Mouse (Mus musculus) left cerebral cortex, postnatal 25 days (tissue): Measurements from ENCODE around the gene Magt1. TPM values are rescaled to one million over a fixed set of nuclear protein-coding genes. Genes with fewer than 3 reads are reported as not detected.
"Not testable (repeated sequence)": the region's sequence is repeated elsewhere in the genome, so short reads cannot be mapped to it uniquely, and the experiment has no call there.

Source experiments
- DNase-seq, 2 experiments: peaks; one replicate each; pipeline ENCODE4 v3.0.0; 2022; ENCODE audit warnings: low spot score in 2 of 2, mixed read lengths in 1 of 2
- intact Hi-C: fragments of 180-260 bp; cut with DNase I; formaldehyde crosslinking; loops from one replicate; pipeline ENCODE4 v1.15.1; 2025
- total RNA-seq, 2 experiments: library from RNA; stranded (reverse); gene quantifications; 2 replicates each; pipeline ENCODE4 v1.2.3; 2021

Magt1 gene
- total RNA-seq = 10 to 100 TPM; 15.5 TPM

DNA sequence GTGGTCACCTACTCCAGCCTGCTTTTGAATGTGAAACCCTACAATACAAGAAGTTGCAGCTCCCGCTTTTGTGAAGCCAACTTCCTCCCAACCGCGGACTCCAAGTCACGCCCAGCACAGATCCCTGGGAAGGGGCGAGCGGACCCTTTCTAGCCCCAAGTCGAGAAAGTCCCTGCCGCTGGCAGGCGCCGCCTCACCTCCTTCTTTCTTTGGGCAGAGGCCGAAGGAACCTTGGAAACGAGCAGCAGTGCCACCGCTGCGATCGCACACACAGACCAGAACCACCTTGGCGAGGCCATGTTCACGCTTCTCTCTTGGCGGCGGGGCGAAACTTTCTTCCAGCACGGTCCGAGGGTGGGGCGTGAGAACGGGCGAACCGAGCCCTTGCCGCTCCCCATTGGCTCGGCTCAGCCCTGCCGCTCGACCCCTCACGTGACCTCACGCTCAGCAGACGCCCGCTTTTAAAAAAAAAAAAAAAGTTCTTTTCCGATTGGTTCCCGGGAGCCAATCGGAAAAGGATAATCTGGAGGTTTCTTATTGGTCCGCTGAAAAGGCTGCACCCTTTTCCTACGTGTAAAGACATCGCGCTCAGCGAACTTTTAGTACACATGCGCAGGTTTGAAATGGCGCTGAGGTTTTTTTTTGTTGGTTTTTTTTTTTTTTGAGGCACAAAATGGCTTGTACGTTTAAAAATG, at the start of gene Magt1:
Gene Magt1, minus strand, starts transcription at position 442 of the 695 bp plus-strand sequence.
- peak; percentile 72 to 92 for DNase-seq
- intact Hi-C loops = loop anchor here (5.0 kb wide), 2 partner anchors 84 to 176 kb away; partner anchors contain the start of genes Atrx and Pgk1

DNA sequence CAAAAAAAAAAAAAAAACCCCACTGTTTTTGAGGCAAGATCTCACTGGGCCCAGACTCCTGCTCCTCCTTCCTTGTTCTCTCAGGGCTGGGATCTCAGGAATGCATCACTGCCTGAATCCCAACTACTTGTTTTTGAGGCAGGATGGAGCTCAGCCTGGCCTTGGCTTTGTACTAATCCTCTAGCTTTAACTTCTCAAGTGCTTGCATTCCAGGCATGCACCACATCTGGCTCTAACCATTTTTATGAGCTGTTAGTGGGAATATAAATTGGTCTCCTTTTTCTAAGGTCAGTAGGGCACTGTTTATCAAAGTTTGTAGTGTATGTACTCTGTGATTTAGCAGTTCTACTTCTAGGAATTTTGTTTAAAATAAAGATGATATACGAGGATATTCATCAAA, 36.5 kb upstream of the Magt1 start:
- intact Hi-C loops = no loop called here
- DNase-seq = no peak

DNA sequence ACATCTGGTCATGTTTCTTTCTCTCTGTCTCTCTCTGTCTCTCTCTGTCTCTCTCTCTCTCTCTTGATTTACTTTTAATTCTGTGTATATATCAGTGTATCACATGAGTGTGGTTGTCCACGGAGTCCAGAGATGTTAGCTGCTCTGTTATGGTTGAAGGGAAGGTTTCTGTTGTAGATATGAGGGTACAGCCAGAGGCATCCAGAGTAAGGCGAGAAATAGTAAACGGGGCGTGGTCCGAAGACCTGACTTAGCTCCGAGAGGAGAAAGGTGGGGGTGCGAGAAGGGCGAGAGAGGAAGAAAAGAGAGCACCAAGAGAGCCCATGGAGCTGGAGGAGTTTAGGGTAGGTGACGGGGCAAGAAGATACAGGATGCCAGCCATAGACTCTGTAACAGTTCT, 34.2 kb upstream of the Magt1 start:
- no peak for DNase-seq
- intact Hi-C loops = no loop called here

DNA sequence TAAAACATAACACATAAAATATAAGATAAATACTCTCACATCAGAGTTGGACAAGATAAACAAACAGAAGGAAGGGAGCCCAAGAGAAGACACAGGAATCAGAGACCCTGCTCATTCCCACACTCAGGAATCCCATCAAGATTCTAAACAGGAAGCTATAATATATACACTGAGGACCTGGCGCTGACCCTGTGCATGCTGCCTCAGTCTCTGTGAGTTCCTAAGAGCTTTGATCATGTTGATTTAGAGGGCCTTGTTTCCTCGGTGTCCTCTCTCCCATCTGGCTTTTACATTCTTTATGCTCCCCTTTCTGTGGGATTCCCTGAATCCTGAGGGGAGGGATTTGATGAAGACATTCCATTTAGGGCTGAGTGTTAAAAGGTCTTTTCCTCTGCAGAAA, 33.7 kb upstream of the Magt1 start:
- intact Hi-C loops = no loop called here
- DNase-seq = no peak

DNA sequence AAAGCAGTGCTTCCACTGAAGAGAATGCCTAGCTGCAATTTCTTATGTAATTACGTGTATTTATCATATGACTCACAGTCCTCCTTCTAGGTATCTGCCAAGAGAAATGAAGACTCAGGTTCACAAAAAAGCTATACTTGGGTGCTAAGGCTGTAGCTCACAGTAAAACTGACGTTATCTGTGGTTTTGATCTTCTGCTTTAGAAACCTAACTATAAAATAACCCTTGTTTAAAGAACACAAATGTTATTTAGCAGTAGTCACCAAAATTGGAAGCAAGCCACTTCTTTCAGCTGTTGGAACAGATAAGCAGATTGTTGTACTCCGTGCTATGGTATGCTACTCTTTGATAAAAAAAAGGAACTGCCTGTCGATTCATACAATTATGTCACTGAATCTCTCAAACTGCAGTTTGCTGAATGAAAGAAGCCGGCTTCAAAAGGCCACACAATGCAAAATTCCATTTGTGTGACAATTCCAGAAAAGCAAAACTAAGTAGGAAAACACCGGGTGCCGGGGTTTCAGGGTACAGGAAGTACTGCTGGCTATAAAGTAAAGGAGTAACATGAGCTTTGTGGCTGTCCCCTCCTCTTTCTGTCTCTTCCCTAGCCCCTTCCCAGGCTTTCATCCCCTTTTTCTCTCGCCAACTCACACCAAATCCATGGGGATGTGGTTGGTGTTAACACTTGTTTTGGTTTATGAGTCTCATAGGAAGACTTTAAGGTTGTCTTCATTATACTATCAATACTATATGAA, 32.3 kb upstream of the Magt1 start:
- DNase-seq = peak; percentile 7 to 30
- intact Hi-C loops = no loop called here

DNA sequence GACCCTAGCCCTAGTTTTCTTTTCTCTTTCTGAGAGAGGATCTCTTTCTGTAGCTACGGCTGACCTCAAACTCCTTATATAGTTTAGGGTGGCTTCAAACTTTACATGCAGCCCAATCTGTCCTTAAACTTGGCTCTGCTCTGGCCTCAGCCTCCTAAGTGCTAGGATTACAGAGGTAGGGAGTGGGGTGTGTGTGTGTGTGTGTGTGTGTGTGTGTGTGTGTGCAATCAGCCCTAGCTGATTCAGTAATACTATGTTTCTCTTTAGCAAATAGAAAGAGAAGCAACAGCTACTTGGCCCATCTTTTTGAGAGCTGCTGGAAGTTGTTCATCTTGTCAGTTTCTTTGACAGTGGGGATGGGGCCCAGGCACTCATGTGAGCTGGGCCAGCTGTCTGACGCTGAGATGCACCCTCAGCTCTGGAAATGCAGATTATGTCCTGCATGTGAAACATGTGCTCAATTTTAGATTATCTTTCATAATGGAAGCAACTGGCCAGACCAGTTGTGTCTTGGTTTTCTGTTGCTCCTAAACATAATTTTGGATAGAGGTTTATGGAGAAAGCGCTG, 25.6 kb upstream of the Magt1 start:
- intact Hi-C loops = no loop called here
- no peak for DNase-seq

DNA sequence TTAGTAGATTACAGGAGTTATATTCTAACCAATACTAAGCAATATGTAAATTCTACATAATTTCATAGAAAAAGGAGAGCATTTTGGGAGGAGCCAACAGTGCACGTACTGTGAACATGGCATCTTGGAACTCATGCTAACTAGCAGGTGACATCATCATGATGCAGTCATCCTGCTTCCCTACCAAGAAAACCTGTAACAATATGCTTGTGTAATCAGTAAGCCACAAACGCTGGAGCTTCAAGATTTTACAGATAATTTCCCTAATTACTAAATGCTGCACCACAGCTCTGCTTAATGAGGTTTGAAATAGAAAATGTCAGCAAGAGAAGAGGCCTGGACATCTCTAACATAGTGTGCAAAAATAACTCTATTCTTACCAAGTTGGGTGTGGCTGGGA, 24.0 kb upstream of the Magt1 start:
- no peak for DNase-seq
- intact Hi-C loops = no loop called here

DNA sequence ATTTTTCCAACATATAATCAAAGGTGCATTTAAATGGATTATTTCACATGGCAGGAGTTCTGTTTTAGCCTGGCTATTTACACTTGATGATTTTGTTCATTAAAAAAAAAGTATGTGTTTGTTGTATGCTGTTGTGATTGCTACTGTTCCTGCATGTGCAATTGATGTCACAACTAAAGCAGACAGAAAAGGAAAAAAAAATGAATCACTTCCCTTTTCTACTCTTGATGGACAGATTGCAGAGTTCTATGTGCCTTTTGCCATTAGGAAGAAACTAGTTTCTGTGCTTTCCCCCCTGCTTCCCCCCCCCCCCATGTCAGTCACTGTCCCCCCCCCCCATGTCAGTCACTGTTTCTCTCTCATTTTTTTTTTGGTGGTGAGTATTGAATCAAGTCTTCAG, 19.4 kb upstream of the Magt1 start:
- DNase-seq = no peak
- intact Hi-C loops = no loop called here

DNA sequence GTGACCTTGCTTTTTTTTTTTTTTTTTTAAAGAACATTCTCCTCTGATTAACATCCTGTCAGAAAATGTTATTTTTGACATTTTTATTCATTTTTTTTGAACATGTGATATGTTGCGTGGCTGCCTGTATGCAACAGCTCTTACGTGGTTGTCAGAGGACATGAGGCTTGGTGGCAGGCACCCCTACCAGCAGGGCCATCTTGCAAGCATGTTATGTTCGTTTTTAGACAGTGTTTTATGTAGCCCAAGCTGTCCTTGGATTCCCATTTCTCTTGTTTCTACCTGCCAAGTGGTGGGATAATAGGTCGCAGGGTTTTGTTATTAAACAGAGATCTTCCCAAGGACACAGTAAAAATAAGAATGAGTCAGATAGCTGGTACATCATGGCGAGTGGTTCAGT, 18.5 kb upstream of the Magt1 start:
- intact Hi-C loops = no loop called here
- DNase-seq = no peak

DNA sequence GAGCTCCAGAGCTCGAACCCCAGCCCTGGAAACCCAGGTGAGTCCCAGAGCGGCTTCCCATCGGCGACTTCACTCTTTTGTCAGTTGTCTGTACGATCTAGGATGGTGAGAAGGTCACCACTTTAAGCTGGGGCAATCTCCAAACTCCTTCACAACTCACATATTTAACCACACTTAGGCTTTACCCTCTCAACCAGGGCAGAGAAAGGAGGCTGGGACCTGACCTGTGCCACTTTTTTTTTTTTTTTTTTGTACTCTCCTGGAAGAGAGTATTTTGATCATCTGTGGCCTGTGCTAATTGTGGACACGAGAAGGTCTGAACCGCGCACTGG, 15.6 kb upstream of the Magt1 start:
- no peak for DNase-seq
- intact Hi-C loops = loop anchor here (2.0 to 10.0 kb wide), 5 partner anchors 65 to 357 kb away; partner anchors contain the start of gene Pgk1

DNA sequence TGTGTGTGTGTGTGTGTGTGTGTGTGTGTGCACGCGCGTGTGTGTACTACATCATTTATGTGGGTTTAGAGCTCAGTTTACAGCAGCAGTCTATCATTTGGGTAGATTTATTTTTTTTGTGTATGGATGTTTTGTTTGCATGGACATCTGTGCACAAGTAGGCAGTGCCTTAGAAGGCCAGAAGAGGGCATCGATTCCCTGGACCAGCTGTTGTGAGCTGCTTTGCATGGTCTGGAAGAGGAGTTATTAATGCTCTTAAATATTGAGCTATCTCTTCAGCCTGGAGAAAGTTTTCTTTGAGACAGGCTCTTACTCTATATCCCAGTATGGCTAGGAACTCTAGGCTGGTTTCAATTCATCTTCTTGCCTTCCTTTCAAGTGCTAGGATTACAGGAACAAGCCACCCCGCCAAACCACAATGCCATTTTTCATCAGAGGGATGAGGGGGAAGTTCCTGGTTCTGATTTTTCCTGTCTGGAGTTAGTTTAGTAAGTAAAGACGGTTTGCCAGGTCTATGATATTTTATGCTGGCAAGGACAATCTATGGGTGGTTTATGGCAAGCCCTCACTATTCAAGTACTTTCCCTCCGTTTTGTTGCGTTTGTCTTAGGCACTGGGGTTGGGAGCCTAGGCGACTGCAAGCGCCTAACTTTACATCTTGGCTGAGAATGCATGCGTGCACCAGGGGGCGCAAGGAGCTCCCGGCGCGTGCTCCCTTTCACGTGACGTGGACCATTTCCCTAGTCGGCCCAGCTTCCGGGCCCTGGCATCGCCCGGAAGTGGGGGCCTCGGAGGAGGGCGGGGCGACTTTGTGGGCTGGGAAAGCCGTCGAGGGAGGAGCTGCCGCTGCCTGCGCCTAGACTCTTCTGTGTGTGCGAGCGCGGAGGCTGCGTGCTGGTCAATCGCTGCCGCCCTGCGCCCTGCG, 15.0 kb upstream of the Magt1 start, which contains the start of gene Atp7a:
Gene Atp7a, plus strand, starts transcription at position 859 of the 925 bp plus-strand sequence.
- intact Hi-C loops = loop anchor here (2.0 to 10.0 kb wide), 5 partner anchors 66 to 358 kb away; partner anchors contain the start of gene Pgk1
- DNase-seq = peak; percentile 85 to 94

DNA sequence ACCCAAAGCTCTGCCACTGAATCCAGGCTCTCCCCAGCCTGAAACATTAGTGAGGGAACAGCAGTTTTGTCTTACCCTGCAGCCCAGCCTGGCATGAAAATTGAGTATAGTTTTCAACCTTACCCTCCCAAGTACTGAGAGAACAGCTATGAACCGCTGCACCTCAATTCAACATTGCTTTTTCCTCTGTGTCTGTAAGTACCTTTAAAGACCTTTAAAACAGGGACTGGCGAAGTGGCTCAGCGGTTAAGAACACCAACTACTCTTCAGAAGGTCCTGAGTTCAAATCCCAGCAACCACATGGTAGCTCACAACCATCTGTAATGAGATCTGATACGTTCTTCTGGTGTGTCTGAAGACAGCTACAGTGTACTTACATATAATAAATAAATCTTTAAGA, 5.8 kb upstream of the Magt1 start:
- intact Hi-C loops = no loop called here
- DNase-seq = no peak

DNA sequence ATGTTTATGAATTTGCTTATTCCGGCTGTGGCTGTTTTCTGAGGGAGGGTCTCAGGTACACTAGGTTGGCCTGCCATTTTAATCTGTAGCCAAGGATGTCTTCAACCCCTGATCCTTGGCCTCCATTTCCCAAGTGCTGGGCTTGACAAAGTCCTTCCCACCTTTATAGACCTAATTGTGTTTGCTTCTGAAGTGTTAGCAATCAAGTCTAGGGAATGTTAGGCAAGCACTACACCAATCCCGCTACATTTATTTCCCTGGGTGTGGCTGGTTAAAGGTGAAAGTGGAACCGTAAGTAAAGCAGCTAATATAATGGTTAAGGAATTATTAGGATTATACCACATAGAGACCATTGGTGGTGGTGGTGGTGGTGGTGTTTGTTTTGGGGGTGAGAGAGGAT, 5.4 kb upstream of the Magt1 start:
- intact Hi-C loops = no loop called here
- no peak for DNase-seq

DNA sequence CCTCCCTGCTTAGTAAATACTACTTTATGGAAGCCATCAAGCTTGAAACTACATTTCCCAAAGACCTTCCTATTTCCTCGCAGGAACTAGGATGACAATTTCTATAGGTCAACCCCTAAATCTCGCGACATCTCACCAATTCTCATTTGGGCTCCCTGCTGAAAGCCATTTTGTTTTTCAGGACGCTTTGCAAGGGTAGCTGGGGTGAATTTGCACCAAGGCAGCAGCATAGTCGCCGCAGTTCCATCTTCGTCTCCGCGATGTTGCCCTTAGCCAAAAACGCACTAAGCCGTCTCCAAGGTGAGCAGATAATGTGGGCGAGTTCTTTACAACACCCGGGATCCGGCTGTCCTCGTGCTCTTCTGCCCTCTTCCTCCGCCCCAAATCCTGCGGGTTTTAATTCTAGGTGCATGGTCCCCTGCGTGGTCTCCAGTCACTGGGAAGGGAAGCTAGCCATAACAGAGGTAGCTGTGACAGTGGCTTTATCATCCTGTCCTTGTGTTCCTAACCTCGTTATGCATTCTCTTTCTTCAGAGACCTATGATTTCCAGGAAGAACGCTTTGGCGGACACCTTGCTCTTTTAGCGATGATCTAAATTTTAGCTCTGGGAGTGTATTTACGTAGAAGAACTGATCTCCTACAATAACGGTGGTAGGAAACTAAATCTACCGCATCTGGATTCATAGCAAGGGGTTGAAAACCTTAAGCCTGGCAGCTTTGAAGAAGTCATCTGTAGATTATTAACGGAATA, 4.0 kb upstream of the Magt1 start, which contains the start of gene Cox7b:
Gene Cox7b, plus strand, starts transcription at position 130 of the 752 bp plus-strand sequence.
- intact Hi-C loops = no loop called here

DNA sequence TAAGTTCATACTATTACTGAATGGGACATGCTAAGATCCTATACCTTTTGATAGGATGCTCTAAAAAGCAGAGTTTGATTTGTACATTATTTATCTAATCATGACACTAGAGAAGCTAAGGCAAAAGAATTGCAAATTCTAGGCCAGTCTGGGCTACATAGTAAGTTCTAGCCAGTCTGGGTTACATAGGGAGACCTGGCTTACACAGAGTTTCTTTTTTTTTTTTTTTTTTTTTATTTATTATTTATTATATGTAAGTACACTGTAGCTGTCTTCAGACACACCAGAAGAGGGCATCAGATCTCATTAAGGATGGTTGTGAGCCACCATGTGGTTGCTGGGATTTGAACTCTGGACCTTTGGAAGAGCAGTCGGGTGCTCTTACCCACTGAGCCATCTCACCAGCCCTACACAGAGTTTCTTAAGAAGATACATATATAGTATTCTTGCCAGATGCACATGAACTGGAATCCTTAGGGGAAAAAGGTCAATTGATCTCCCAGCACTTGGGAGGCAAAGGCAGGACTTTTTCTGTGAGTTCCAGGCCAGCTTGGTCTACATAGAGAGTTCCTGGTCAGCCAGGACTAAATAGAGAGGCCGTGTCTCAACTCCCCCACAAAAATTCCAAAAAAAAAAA, 3.2 kb upstream of the Magt1 start:
- intact Hi-C loops = loop anchor here (5.0 kb wide), 2 partner anchors 88 to 172 kb away; partner anchors contain the start of genes Atrx and Pgk1
- DNase-seq = not testable (repeated sequence)

More for the DNA sequence above, 4.0 kb upstream of the Magt1 start, which contains the start of gene Cox7b:
- peak; percentile 80 to 91 for DNase-seq

DNA sequence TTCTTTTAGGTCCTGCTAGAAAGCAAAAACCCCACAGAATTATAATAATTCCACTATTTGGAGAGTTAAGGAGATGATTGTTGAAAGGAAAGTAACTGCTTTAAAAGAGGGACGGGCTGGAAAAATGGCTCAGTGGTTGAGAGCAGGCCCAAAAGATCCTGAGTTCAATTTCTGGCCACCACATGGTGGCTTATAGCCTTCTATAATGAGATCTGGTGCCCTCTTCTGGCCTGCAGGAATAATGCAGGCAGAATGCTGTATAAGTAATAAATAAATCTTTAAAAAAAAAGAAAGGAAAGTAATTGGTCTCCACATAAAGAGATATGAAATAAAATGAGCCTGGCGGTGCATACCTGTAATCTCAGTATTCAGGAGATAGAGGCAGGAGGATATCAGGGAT, 1.5 kb upstream of the Magt1 start:
- peak; percentile 37 to 41 for DNase-seq
- intact Hi-C loops = loop anchor here (5.0 kb wide), 2 partner anchors 86 to 174 kb away; partner anchors contain the start of genes Atrx and Pgk1

DNA sequence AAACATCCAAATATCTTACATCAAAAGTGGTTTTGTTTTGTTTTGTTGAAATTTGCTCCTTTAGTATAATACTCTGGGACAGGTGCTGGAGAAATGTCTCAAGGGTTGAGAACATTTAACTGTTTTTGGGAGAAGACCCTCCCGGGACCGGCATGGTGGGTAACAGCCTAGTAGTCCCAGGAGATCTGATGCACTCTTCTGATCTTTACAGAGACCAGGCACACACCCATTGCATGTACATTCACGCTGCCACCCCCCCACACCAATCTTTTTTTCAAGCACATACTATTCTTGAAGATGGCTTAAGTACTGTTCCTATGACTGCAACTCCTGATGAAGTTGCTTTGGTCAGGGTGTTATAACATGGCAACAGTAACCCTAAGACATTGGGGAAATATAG, 853 bp upstream of the Magt1 start:
- no peak for DNase-seq
- intact Hi-C loops = loop anchor here (5.0 kb wide), 2 partner anchors 85 to 175 kb away; partner anchors contain the start of genes Atrx and Pgk1

DNA sequence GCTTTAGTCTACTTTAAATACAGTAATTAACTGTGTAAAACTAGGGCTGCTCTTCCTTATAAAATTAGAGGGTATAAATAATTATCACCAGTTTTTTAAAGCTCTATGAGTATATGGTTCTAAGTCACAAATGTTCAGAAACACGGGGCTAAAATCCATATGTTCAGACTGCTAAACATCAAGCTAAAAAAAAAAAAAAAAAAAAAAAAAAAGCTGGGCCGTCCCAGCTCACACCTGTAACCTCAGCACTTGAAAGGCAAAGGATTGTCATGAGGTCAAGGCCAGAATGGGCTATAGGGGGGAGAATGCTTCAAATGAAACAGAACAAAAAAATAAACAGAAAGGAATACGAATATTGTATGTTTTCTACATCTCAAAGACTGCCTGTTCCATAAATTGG, 944 bp downstream of the Magt1 start:
- intact Hi-C loops = loop anchor here (5.0 kb wide), 2 partner anchors 83 to 177 kb away; partner anchors contain the start of genes Atrx and Pgk1
- DNase-seq = no peak
